Mouse (Mus musculus): Measurements from ENCODE around the gene Nav1. TPM values are rescaled to one million over a fixed set of nuclear protein-coding genes. Genes with fewer than 3 reads are reported as not detected.

Gene Nav1
- polyA plus RNA-seq, 1 experiment: 31.7 TPM

- Histone ChIP-seq H3K27ac (ENCODE audit: insufficient read depth, low read length) (no peak overlapping the region), H3K4me1 (ENCODE audit: control insufficient read depth, insufficient read depth, low read length) (peaks cover 20% of the 10 kb centered on the region), H3K9ac (ENCODE audit: low read depth, poor library complexity, severe bottlenecking) (no peak overlapping the region), H3K4me3 (ENCODE audit: low read depth, low read length) (peak overlapping the region; percentile 65; the same call in 1 of the 2 replicates), H3K27me3 (ENCODE audit: control insufficient read depth, insufficient read depth, low read length, poor library complexity, severe bottlenecking) (peaks cover 2% of the 10 kb centered on the region), H3K9me3 (replicated peaks; ENCODE audit: control insufficient read depth, insufficient read depth, low read length, poor library complexity, severe bottlenecking) (no peaks in the 10 kb centered on the region), H3K36me3 (ENCODE audit: control insufficient read depth, insufficient read depth, low read length, poor library complexity, severe bottlenecking) (no peaks in the 10 kb centered on the region)
- TF ChIP-seq CTCF (IDR thresholded peaks at IDR 0.05; ENCODE audit: low read depth, low read length): no peak
- no peak for TF ChIP-seq POLR2A (IDR thresholded peaks at IDR 0.05; ENCODE audit: insufficient read depth, low read length)
- TF ChIP-seq EP300 (IDR thresholded peaks at IDR 0.05; ENCODE audit: insufficient read depth, low read depth, low read length): no peak
These were observed 23.2 kb downstream of the Nav1 start for GRCm38 (mm10) chr1:135583678-135584515.

- H3K27me3 ChIP-seq (ENCODE audit: control insufficient read depth, insufficient read depth, low read length, poor library complexity, severe bottlenecking): peaks cover 2% of the 10 kb centered on the region
- H3K9me3 ChIP-seq (replicated peaks; ENCODE audit: control insufficient read depth, insufficient read depth, low read length, poor library complexity, severe bottlenecking): no peaks in the 10 kb centered on the region
- H3K9ac ChIP-seq (ENCODE audit: low read depth, poor library complexity, severe bottlenecking): no peak overlapping the region
- H3K36me3 ChIP-seq (ENCODE audit: control insufficient read depth, insufficient read depth, low read length, poor library complexity, severe bottlenecking): no peaks in the 10 kb centered on the region
- TF ChIP-seq EP300 (IDR thresholded peaks at IDR 0.05; ENCODE audit: insufficient read depth, low read depth, low read length) (no peak), CTCF (IDR thresholded peaks at IDR 0.05; ENCODE audit: low read depth, low read length) (no peak), POLR2A (IDR thresholded peaks at IDR 0.05; ENCODE audit: insufficient read depth, low read length) (no peak)
- no peak overlapping the region for H3K27ac ChIP-seq (ENCODE audit: insufficient read depth, low read length)
- peaks cover 17% of the 10 kb centered on the region for H3K4me1 ChIP-seq (ENCODE audit: control insufficient read depth, insufficient read depth, low read length)
- H3K4me3 ChIP-seq (ENCODE audit: low read depth, low read length): no peak overlapping the region
These were observed 23.9 kb downstream of the Nav1 start for GRCm38 (mm10) chr1:135583081-135583677.

GRCm38 (mm10) chr1:135581001-135581400 is 26.1 kb downstream of the Nav1 start:
- H3K4me1 ChIP-seq (ENCODE audit: control insufficient read depth, insufficient read depth, low read length): peaks cover 15% of the 10 kb centered on the region
- H3K36me3 ChIP-seq (ENCODE audit: control insufficient read depth, insufficient read depth, low read length, poor library complexity, severe bottlenecking): no peaks in the 10 kb centered on the region
- TF ChIP-seq POLR2A (IDR thresholded peaks at IDR 0.05; ENCODE audit: insufficient read depth, low read length) (no peak), EP300 (IDR thresholded peaks at IDR 0.05; ENCODE audit: insufficient read depth, low read depth, low read length) (no peak), CTCF (IDR thresholded peaks at IDR 0.05; ENCODE audit: low read depth, low read length) (no peak)
- no peak overlapping the region for H3K4me3 ChIP-seq (ENCODE audit: low read depth, low read length)
- peaks cover 2% of the 10 kb centered on the region for H3K27me3 ChIP-seq (ENCODE audit: control insufficient read depth, insufficient read depth, low read length, poor library complexity, severe bottlenecking)
- H3K9me3 ChIP-seq (replicated peaks; ENCODE audit: control insufficient read depth, insufficient read depth, low read length, poor library complexity, severe bottlenecking): no peaks in the 10 kb centered on the region
- H3K27ac ChIP-seq (ENCODE audit: insufficient read depth, low read length): no peak overlapping the region
- H3K9ac ChIP-seq (ENCODE audit: low read depth, poor library complexity, severe bottlenecking): no peak overlapping the region

GRCm38 (mm10) chr1:135579111-135579510 is 28.0 kb downstream of the Nav1 start:
- no peaks in the 10 kb centered on the region for H3K27me3 ChIP-seq (ENCODE audit: control insufficient read depth, insufficient read depth, low read length, poor library complexity, severe bottlenecking)
- no peak overlapping the region for H3K27ac ChIP-seq (ENCODE audit: insufficient read depth, low read length)
- H3K4me3 ChIP-seq (ENCODE audit: low read depth, low read length): no peak overlapping the region
- H3K9me3 ChIP-seq (replicated peaks; ENCODE audit: control insufficient read depth, insufficient read depth, low read length, poor library complexity, severe bottlenecking): no peaks in the 10 kb centered on the region
- TF ChIP-seq EP300 (IDR thresholded peaks at IDR 0.05; ENCODE audit: insufficient read depth, low read depth, low read length): no peak
- TF ChIP-seq POLR2A (IDR thresholded peaks at IDR 0.05; ENCODE audit: insufficient read depth, low read length): no peak
- no peak for TF ChIP-seq CTCF (IDR thresholded peaks at IDR 0.05; ENCODE audit: low read depth, low read length)
- H3K36me3 ChIP-seq (ENCODE audit: control insufficient read depth, insufficient read depth, low read length, poor library complexity, severe bottlenecking): no peaks in the 10 kb centered on the region
- H3K4me1 ChIP-seq (ENCODE audit: control insufficient read depth, insufficient read depth, low read length): peaks cover 14% of the 10 kb centered on the region
- no peak overlapping the region for H3K9ac ChIP-seq (ENCODE audit: low read depth, poor library complexity, severe bottlenecking)

GRCm38 (mm10) chr1:135577793-135578192 is 29.3 kb downstream of the Nav1 start:
- H3K9me3 ChIP-seq (replicated peaks; ENCODE audit: control insufficient read depth, insufficient read depth, low read length, poor library complexity, severe bottlenecking): no peaks in the 10 kb centered on the region
- no peak overlapping the region for H3K27ac ChIP-seq (ENCODE audit: insufficient read depth, low read length)

GRCm38 (mm10) chr1:135575393-135575792 is 31.7 kb downstream of the Nav1 start:
- Histone ChIP-seq H3K9me3 (replicated peaks; ENCODE audit: control insufficient read depth, insufficient read depth, low read length, poor library complexity, severe bottlenecking) (no peaks in the 10 kb centered on the region), H3K36me3 (ENCODE audit: control insufficient read depth, insufficient read depth, low read length, poor library complexity, severe bottlenecking) (no peaks in the 10 kb centered on the region), H3K4me3 (ENCODE audit: low read depth, low read length) (no peak overlapping the region), H3K27ac (ENCODE audit: insufficient read depth, low read length) (no peak overlapping the region), H3K4me1 (ENCODE audit: control insufficient read depth, insufficient read depth, low read length) (peaks cover 2% of the 10 kb centered on the region), H3K9ac (ENCODE audit: low read depth, poor library complexity, severe bottlenecking) (no peak overlapping the region), H3K27me3 (ENCODE audit: control insufficient read depth, insufficient read depth, low read length, poor library complexity, severe bottlenecking) (no peaks in the 10 kb centered on the region)
- TF ChIP-seq CTCF (IDR thresholded peaks at IDR 0.05; ENCODE audit: low read depth, low read length): no peak
- TF ChIP-seq POLR2A (IDR thresholded peaks at IDR 0.05; ENCODE audit: insufficient read depth, low read length): no peak
- TF ChIP-seq EP300 (IDR thresholded peaks at IDR 0.05; ENCODE audit: insufficient read depth, low read depth, low read length): no peak

More at GRCm38 (mm10) chr1:135577793-135578192, 29.3 kb downstream of the Nav1 start:
- no peak for TF ChIP-seq EP300 (IDR thresholded peaks at IDR 0.05; ENCODE audit: insufficient read depth, low read depth, low read length)
- no peak for TF ChIP-seq POLR2A (IDR thresholded peaks at IDR 0.05; ENCODE audit: insufficient read depth, low read length)
- TF ChIP-seq CTCF (IDR thresholded peaks at IDR 0.05; ENCODE audit: low read depth, low read length): no peak
- no peak overlapping the region for H3K9ac ChIP-seq (ENCODE audit: low read depth, poor library complexity, severe bottlenecking)
- no peaks in the 10 kb centered on the region for H3K27me3 ChIP-seq (ENCODE audit: control insufficient read depth, insufficient read depth, low read length, poor library complexity, severe bottlenecking)
- H3K4me3 ChIP-seq (ENCODE audit: low read depth, low read length): no peak overlapping the region
- peaks cover 14% of the 10 kb centered on the region for H3K4me1 ChIP-seq (ENCODE audit: control insufficient read depth, insufficient read depth, low read length)
- H3K36me3 ChIP-seq (ENCODE audit: control insufficient read depth, insufficient read depth, low read length, poor library complexity, severe bottlenecking): no peaks in the 10 kb centered on the region
